Mouse (Mus musculus) frontal cortex, adult 2 months (tissue): ENCODE results near the gene Gpr132. TPM values are rescaled to one million over a fixed set of nuclear protein-coding genes. Genes with fewer than 3 reads are reported as not detected.
A peak's percentile ranks its signal among the peaks of the same experiment; 100 is the strongest.

Source experiments
- DNase-seq, 2 experiments: peaks; one replicate each; pipeline ENCODE4 v3.0.0; 2022; ENCODE audit warnings: low spot score in 1 of 2; ENCODE audit errors: extremely low spot score in 1 of 2
- polyA plus RNA-seq: library from polyadenylated mRNA; depleted of rRNA; stranded (reverse); fragments of >200 nt; gene quantifications from 2 replicates; pipeline ENCODE4 v1.2.3, GENCODE M21; 2012

The Gpr132 gene
- polyA plus RNA-seq, 1 experiment: 0.10 TPM

GRCm38 (mm10) chr12:112877607-112878020 is 9.6 kb upstream of the Gpr132 start:
- DNase-seq: no peak

DNA sequence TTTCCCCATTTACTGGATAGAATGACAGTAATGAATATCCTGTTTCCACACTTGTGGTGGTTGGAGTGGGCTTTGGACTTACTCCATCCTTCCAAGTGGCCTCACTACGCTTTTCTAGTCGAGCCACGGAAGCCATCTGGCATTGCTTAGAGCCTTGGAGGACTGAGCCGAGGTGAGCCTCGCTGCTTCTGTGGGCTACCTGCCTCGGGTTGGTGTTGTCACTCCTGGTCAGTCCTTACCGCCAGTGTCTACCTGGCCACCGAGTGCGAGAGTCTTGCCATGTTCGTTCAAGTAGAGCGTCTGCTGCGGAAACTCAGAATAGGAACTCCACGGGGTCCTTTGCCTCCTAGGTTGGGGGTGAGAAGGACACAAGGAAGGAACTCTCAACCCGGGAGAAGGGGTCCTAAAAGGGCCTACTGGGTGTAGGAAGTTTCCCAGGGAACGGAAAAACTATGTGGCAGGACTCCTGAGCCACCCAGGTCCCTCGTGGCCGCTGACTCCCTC is 9.1 kb upstream of the Gpr132 start:
- DNase-seq: no peak

- peak in 1 of 2 experiments; percentile 48 for DNase-seq
Observed at GRCm38 (mm10) chr12:112876332-112877072, 8.5 kb upstream of the Gpr132 start.

DNA sequence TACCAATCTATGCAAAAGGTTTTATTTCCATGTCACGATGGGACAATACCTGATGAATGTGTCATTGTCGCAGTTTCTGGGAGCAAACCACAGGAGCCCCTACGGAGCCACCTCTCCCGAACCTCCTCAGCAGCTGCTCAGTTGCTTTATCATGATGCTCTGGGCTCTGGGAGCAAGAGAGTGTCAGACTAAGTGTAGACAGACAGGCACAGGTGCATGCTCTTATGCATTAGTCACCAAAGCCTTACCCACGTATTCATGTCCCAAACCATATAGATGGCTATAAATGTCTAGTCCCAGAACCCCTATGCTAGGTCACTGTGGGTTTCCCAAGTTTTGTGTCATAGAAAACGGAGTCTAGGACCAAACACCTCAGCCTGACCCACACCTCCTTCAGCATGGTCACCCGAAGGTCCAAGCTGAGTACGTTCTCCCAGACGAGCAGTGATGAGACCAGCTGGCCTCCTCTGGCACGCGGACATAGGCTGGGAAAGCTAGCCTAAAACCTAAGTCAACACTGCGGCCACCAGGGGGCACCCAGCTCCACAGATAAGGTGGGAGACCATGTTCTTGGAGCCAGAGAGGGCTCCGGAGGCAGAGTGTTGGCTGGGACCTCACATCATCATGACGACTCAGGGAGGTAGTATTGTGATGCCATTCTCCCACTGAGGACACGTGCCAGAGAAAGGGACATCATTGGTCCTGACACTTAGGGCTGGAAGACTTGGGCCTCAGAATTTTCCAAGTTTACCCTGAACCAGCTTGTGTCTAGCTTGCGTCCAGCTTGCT is 7.4 kb upstream of the Gpr132 start:
- DNase-seq: peak; percentile 55 to 92

DNA sequence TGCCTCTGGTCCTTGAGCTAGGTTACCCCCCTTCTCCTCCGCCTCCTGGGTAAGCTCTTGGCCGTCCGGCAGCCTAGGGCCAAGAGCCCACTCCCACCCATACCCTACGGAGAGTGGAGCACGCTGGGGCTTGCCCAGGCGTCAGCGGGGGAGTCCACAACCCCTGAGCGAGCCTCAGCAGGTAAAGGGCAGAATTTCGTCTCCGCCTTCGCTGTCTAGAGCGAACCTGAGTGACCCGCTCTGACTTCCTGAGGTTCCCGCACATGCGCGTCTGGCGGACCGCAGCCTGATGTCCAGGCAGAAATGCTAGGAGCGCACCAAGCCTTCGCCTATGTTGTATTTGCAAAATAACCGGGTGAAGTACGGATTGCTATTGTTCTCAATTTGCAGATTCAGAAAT is 6.2 kb upstream of the Gpr132 start:
- DNase-seq: no peak

DNA sequence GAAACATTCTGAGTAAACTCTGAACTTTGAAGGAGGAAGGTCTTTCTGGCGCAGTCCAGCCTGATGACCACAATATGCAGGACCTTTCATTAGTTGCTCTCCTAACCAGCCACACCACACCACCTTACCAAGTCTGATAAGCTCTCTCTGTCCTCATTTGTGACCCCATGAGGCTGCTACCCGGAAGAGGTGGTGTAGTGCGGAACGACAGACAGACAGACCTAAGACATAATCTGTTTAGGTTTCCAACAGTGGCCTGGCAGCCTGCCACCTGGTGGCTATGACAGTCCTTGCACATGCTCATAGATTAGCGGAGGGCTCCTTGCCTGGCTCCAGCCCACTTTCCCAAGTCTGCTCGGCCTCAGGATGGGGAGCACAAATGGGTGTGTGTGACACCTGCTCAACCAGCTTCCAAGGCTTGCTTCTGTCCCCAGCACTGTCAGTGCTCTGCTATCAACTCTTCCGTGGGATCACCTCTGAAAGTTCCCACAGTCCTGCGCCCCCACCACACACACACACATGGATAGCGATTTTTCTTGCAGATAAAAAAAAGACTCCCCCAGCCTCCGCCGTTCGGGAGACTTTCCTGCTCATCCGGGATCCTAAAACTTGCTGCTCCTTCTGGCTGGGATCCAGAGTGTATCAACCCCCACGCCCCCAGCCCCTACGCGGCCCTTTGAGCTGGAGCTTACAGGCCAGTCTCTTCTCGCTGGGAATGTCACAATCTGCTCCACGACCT is 5.6 kb upstream of the Gpr132 start:
- DNase-seq: peak; percentile 21 to 69

DNA sequence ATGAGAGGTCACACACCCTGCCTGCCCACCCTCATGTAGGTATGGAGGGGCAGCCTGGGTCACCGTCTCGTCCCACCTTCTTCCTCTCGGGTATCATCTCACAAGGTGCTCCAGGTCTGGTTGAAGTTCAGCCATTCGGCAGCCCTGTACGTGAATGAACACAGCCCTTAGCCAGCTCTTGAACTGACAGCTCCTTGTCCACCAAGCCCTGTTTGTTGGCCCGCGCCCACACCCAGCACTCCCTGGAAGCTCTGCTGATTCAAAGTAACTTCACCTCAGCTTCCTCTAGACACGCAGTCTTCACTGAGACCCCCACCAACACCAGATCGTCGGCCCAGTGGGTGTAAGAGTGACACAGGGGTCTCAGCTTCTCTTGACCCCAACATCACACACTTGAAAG is 5.0 kb upstream of the Gpr132 start:
- DNase-seq: no peak

- no peak for DNase-seq
Observed at GRCm38 (mm10) chr12:112871272-112871671, 3.2 kb upstream of the Gpr132 start.

GRCm38 (mm10) chr12:112870775-112871174 is 2.7 kb upstream of the Gpr132 start:
- no peak for DNase-seq

GRCm38 (mm10) chr12:112869783-112870204 is 1.8 kb upstream of the Gpr132 start:
- DNase-seq: no peak

DNA sequence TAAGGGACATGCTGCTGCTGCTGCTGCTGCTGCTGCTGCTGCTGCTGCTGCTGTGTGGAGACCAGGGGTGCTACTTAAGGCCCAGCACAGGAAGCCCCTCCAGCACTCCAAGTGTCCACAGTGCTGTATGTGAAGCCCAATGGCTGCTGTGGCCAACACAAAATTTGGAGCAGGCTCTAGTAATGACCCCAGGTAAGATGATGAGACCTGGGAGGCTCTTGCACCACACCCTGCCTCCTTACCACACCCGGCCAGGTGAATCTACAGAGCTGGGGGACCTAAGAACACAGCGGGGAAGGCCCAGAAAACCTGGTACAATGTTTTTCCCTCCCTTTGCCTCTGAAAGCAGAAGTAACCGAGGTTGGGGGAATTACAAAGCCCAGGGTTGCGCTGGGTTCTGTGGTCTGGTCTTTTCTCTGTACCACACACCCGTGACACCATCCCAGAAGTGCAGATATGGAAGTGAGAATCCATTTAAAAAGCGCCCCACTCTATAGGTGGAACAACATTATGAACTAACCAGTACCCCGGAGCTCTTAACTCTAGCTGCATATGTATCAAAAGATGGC is 838 bp downstream of the Gpr132 start:
- no peak for DNase-seq

DNA sequence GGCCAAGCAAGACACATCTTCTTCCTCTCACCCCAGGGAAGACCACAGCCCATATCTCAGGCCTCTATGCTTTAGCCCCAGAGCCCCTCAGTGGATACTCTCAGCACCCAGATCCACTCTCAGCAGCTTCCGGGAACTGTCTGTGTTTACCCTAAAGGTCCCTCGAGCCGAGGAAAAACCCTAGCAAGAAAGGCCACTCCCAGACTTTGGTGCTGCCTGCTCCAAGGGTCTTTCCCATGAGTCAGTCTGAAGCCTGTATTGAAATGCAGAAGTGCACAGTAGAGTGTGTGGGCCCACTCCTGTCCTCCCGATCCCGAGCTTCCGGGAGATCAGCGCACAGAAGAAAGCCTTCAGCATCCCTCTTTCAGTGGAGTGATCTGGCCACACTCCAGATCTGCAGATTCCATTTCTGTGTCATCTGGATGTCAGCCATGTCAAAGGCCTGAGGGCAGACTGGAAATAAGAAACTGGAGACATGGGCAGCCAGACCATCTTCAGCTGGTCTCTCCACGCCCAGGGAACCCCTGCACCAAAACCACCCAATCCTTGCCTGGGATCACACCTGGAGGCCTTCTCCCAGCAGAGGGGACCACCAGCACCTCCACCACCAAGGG is 1.5 kb downstream of the Gpr132 start:
- no peak for DNase-seq

- DNase-seq: no peak
Observed at GRCm38 (mm10) chr12:112864804-112865203, 3.2 kb downstream of the Gpr132 start.

DNA sequence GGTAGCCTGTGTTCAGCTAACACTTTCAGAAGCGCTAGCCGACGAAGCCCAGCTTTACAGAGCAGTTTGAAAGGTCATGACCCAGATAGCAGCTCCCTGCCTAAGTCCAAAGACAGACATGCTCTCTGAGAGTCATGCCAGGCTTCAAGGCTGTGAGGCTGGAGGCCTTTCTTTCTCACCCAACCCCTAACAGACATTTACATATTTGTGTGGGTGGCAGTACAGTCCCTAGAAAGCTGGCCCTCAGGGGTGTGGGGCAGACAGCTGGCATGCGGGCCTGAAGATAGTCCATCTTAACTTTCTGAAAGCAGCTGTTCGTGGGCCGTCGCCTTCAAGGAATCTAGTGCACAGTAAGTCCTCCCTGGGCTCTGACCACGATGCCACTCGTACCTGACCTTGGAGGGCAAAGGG is 6.1 kb downstream of the Gpr132 start:
- DNase-seq: no peak

- DNase-seq: no peak
Observed at GRCm38 (mm10) chr12:112860765-112861164, 7.3 kb downstream of the Gpr132 start.

GRCm38 (mm10) chr12:112859930-112860329 is 8.1 kb downstream of the Gpr132 start:
- no peak for DNase-seq

DNA sequence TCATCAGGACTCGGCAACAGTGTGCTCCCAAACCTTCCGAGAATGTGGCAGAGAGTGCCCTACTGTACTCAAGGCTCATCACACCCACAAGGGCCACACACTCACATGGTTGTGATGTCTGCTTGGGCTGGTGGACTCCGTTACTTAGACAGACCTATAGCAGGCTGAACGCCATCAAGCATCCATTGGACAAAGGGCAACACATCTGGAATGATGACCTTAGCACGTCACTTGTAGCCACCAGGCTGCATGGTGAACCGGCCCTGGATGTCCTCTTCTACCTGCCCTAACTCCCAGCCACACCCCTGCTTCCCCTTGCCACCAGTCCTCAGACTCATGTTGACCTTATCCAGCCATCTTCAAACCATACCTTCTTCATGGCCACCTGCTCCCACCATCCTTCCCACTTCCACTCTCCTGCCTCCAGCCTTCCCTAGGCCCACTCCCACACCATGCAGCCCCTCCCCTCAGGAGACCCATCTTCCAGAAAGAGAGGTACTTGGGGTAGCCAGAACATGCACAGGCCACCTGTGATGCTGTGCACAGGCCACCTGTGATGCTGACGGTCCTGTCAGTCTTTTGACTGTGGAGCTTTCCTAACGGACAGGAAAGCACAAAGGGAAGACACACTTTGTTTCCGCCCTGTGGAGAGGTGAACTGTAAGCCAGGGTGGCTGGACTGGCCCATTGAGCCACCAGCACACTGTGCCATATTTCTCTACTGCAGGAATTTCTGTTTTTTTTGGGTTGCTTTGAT is 9.3 kb downstream of the Gpr132 start:
- DNase-seq: no peak

DNA sequence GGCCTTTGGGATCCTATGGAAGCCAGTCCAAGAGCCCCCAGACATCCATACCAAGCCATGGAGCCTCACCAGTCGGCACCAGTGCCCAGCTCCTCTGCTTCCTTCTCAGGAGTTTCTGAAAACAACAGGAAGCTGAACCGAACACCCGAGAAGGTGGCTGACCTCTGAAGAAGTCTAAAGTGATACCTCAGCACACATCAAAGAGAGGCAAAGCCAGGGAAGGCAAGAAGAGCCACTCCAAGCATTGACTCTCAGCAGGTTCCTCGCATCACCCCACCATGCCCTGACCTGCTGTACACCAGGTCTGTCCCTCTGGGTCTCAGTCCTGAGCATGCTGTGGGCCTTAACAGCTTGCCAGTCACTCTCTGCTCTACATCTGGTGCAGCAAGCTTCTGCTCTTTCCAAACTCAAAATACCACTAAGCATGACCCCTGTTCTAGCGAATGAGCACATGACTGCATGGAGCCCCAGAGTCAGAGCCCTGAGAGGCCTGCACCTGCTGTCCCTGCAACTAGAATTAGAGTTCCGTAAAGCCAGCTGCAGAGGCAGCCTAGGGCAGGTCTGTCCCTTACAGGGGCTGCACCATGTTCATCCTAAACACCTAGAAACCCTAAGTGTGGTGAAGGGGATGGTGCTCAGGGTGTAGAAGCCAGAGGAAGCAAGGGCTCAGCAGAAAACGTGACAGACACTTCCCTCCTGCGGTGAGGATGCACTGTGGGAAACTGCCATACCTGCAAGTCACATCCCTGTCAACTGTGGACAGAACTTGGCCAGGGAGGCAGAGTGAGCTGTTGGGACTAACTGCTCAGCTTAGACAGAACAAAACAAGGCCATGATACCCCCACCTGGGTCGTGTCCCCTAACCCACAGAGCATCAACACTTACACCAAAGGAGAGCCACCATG is 10.8 kb downstream of the Gpr132 start:
- DNase-seq: no peak

DNA sequence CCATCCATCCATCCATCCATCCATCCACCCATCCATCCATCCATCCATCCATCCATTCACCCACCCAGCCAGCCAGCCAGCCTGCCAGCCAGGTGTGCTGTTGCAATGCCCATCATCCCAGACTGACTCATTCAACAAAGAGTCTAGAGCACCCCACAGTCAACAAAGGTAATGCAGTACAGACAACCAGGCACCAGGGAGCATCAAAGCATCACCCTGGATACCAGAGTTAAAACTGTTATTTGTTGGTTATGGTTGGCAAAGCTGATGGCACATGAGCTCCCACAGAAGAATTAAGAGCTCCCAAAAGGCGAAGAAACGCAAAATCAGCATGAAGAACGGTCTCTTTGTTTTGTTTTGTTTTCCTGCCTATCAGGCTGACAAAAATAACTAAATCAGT is 11.7 kb downstream of the Gpr132 start:
- DNase-seq: no peak
